Mouse (Mus musculus) lung, adult 2 months (tissue): ENCODE results near the gene Gm20388. TPM values are rescaled to one million over a fixed set of nuclear protein-coding genes. Genes with fewer than 3 reads are reported as not detected.

Experiments
- DNase-seq: peaks from one replicate; pipeline ENCODE4 v3.0.0; 2022
- H3K4me1 ChIP-seq: fragments of 200-500 bp; 2 replicates; pipeline ENCODE4 v1.6.1; 2011; ENCODE audit warnings: low read length; ENCODE audit not compliant: control insufficient read depth, insufficient read depth
- H3K4me3 ChIP-seq: fragments of 200-500 bp; replicated peaks from 2 replicates; pipeline ENCODE3; 2011; ENCODE audit warnings: low read depth, mild to moderate bottlenecking, control low read depth, low read length; ENCODE audit errors: extremely low read depth
- CTCF ChIP-seq: fragments of 200-500 bp; IDR thresholded peaks from 2 replicates; pipeline ENCODE4 v1.5.1; 2011; ENCODE audit warnings: mild to moderate bottlenecking, low read length, control low read depth; ENCODE audit not compliant: insufficient read depth
- POLR2A ChIP-seq: fragments of 200-500 bp; IDR thresholded peaks from 2 replicates; pipeline ENCODE4 v1.6.1; 2011; ENCODE audit warnings: low read depth, mild to moderate bottlenecking, control low read depth, low read length, borderline replicate concordance; ENCODE audit errors: extremely low read depth
- WGBS: fragments of 180-500 bp; shearing (Covaris S2); methylation state at CpG from one replicate; pipeline ENCODE4 v1.1.7; 2018; 5-methylcytosine and 5-hydroxymethylcytosine counted together
- polyA plus RNA-seq: library from polyadenylated mRNA; depleted of rRNA; stranded (reverse); fragments of >200 nt; gene quantifications from 2 replicates; pipeline ENCODE4 v1.2.3, GENCODE M21; 2012

Gm20388 gene
- polyA plus RNA-seq, 1 experiment: 67.8 TPM

DNA sequence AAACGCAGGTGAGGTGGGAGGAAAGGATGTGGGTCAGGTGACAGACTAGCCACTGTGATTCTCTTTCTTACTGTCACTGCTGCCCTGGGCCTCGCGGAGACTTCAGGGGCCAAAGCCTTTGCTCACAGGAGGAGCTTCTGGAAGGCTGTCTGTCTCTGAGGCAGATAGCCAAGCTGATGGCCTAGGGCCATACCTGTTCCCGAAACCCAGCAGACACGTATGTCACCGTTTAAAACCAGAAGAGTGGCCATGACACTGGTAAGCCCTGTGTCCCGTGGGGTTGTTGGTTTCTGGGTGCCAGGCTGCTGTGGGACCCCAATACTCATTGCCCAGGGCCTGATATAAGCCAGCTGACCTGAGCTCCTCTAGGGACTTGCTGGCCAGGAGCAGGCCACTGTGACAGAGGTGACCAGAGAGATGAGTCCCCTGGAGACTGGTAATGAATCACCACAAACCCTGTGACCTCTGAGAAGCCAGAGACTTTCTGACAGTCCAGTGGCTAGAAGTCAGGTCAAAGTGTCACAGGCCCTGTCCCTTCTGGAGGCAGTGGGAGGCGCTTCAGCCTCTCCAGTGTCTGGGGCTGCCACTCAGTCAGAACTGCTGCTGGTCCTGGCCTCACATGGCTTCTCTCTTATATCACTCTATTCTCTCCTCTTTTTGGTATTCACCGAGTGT, 571.5 kb downstream of the Gm20388 start:
- TF ChIP-seq CTCF (no peak), POLR2A (no peak)
- Histone ChIP-seq H3K4me3 (no peak overlapping the region), H3K4me1 (peaks cover 11% of the 10 kb centered on the region)
- 83% methylated on average over 9 of the region's 9 CpGs for WGBS
- no peak for DNase-seq

DNA sequence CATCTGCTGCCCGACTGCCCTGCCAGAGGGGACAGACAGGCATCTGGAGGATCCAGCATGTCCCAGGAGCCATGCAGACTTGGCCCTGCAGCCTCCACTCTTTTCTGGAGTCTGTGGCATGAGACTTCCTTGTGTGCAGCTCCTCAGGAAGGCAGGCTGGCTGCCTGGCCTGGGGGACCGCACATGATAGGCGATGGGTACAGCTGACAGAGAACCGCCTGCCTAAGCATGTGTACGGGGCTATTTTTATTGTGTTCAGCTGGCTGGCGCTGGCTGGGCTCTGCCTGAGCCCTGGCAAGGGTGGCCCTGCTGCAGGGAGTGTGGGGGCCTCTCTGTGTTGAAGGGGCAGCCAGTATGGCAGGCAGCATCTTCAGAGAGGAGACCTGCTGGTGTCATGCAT, 573.8 kb downstream of the Gm20388 start:
- Histone ChIP-seq H3K4me3 (no peak overlapping the region), H3K4me1 (peaks cover 11% of the 10 kb centered on the region)
- DNase-seq: no peak
- WGBS: 53% methylated on average over 6 of the region's 6 CpGs
- TF ChIP-seq POLR2A: no peak
- TF ChIP-seq CTCF: no peak

DNA sequence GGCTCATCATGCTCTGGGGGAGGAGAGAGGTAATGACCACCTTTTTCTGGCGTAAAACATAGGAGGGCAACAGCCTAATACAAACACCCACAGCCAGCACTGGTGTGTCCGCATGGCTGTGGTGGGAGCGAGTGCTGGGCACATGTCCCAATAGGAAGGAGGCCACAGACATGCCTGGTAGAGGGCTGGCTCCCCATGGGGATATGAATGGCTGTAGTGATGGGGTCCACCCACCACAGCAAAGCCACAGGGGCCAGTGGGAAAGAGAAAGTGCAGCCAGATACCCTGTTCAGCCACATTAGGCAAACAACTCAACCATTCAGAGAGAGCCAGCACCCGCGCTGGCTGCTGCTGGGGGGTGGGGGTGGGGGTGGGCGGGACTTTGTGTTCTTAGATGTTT, 574.5 kb downstream of the Gm20388 start:
- WGBS: 38% methylated on average over 6 of the region's 6 CpGs
- Histone ChIP-seq H3K4me1 (peaks cover 14% of the 10 kb centered on the region), H3K4me3 (no peak overlapping the region)
- TF ChIP-seq CTCF (no peak), POLR2A (no peak)
- no peak for DNase-seq

DNA sequence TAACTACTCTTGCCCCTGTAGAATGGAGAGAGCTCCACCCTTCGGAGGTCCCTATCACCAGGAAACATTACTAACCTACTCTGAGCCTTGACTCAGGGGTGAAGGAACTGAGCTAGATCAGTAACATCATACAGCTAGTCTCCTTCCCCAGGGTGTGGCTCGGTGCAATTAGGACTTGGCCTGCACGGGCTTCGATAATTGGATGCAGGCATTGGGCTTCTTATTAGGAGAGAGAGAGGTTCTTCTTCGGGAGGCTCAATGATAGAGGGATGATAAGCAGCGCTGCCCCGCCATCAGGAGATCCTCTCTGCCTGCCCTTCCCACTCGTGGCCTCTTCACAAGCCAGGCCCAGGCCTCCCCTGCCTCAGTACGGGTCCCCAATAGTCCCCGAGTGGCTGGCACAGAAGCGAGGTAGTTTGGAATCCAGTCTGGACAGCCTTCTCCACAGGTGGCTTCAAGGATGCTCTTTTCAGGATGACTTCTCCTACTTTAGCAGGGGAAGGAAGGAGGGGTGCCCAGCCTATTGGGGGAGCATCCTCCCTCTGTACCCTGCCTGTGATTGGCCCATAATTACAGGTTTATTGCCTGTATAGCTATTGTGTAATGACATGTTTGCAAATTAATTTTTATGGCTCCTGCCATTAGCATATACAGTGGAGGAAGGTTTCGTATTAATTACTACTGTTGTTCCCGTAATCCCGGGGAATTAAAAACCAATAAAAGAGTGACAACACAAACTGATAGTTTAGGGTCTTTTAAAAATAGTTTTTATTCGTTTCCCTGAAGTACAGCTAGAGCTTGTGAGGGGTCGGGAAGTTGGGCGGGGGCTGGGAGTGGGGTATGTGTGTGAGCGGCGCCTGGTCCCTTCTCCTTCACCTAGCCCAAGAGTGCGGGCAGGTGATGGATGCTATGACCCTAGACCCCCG, 575.2 kb downstream of the Gm20388 start:
- TF ChIP-seq POLR2A (no peak), CTCF (no peak)
- 63% methylated on average over 21 of the region's 21 CpGs for WGBS
- Histone ChIP-seq H3K4me3 (no peak overlapping the region), H3K4me1 (peaks cover 17% of the 10 kb centered on the region)
- no peak for DNase-seq

DNA sequence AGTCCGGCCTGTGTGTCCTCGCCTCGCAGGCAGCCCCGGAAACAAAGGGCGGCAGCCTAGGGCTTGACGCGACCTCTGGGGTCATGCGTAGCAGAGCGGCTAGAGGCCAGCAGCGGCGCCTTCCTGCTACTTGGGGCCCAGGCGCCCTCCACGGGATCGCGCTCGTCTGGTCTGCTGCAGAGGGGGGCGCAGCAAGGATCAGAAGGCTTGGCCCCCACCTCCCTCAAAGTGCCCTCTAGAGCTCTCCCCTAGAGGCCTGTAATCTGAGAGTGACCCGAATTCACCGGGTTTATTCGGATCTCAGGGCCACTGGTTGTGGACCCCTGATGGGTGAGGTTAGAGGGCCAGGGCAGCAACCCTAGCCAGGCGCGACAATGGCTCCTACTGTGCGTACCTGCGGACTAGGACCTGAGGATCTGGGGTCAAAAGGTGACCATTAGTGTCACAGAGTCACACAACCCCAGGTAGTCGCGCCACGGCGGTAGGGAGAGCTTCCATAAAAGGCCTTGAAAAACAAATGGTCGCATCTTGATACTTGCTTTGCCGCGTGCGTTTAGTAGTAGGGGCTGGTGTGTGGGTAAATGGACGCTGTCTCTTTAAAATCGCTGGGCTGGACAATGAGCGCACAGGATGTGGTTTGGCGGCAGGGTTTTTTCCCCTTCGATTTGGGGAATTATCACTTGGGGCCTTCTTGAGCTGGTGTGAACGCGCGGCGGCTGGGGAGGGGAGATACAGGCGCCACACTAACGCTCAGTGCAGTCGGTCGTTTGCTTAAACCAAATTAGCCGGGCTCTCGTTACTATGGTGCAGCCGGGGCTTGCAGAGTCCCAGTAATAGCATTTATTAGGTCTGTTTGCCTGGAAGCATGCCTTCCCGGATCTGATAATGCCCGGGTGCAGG, 576.1 kb downstream of the Gm20388 start:
- DNase-seq: no peak
- Histone ChIP-seq H3K4me3 (peak overlapping the region; percentile 89), H3K4me1 (peaks cover 26% of the 10 kb centered on the region)
- TF ChIP-seq CTCF (no peak), POLR2A (peak; percentile 31; the same call in 1 of the 2 replicates)
- WGBS: 21% methylated on average over 50 of the region's 50 CpGs

DNA sequence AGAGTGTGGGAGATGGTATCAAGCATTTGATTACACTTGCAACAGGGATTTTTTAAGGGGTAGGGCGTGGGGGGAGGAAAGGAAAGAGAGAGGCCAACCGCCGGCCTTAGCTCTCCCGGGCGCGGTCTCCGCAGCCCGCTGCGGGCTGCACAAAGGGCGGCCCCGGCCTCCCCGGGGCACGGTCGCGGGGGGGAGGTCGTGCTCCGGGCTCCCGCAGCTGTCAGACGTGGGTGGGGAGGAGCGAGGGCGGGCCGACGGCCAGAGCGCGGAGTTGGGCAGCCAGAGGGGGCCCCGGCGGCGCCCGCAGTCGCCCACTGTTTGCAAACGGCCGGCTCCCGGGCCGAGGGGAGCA, 576.7 kb downstream of the Gm20388 start:
- DNase-seq: no peak
- Histone ChIP-seq H3K4me1 (peaks cover 31% of the 10 kb centered on the region), H3K4me3 (peak overlapping the region; percentile 89)
- under 1% methylated on average over 30 of the region's 34 CpGs for WGBS
- TF ChIP-seq POLR2A: no peak
- no peak for TF ChIP-seq CTCF

DNA sequence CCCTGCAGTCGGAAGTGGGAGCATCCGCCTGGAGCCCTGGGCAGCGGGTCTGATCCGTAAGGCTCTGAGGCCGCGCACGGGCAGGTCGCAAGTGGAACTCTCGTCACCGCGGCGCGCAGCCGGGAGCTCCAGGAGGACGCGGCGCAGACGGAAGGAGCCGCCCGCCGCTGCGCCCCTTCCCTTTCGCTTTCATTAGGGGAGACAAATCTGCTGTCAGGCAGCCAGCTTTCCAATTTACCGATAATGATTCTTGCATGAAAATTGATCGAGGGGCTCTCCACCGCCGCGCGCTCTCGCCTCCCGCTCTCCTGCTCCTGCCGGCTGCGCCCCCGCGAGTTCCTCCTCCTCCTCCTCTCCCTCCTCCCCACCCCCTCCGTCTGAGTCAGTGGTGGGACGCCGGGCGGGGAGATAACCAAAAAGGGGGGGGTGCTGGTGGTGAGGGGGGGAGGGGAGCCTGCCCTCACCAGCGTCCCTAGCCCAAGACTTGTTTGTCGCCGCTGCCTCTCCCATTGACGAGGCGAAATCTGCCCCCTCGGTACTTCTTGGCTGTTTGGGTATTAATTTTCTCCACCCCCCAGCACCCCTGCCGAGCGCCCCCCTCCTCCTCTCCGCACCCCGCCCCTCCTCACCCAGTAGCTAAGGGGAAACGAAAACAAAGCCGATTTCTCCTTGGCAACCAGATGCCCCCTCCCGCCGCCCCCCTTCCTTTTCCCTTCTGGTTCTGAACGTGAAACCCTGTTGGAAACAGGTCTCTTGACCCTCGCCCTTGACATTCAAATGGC, 577.3 kb downstream of the Gm20388 start:
- H3K4me1 ChIP-seq: peaks cover 35% of the 10 kb centered on the region
- WGBS: under 1% methylated on average over 46 of the region's 55 CpGs
- DNase-seq: peak; percentile 78
- TF ChIP-seq POLR2A: peak; percentile 43; the same call in 1 of the 2 replicates
- no peak for TF ChIP-seq CTCF
- H3K4me3 ChIP-seq: peak overlapping the region; percentile 89

DNA sequence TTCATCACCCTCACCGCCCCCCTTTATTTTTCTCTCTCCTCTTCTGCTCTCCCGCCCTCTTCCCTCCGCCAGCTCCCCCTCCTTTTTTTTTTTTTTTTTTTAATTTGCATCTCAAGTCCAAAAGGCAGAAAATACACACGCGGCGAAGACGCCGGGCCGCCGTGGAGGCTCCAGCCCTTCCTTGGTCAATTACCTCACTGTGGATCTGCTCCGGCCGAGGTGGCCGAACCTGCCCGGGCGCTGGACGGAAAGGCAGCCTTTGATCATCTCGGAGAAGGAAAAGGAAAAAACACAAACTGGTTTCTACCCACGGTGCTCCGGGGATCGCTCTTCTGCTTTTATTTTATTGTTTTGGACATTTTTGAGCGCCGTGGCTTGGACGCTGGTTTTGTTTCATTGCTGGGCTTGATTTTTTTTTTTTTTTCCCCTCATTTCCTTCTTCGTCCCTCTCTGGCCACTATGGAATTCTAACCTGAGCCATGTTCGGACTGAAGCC, 578.0 kb downstream of the Gm20388 start:
- Histone ChIP-seq H3K4me1 (peaks cover 42% of the 10 kb centered on the region), H3K4me3 (peak overlapping the region; percentile 89)
- no peak for TF ChIP-seq POLR2A
- TF ChIP-seq CTCF: no peak
- under 1% methylated on average over 23 of the region's 25 CpGs for WGBS
- no peak for DNase-seq

DNA sequence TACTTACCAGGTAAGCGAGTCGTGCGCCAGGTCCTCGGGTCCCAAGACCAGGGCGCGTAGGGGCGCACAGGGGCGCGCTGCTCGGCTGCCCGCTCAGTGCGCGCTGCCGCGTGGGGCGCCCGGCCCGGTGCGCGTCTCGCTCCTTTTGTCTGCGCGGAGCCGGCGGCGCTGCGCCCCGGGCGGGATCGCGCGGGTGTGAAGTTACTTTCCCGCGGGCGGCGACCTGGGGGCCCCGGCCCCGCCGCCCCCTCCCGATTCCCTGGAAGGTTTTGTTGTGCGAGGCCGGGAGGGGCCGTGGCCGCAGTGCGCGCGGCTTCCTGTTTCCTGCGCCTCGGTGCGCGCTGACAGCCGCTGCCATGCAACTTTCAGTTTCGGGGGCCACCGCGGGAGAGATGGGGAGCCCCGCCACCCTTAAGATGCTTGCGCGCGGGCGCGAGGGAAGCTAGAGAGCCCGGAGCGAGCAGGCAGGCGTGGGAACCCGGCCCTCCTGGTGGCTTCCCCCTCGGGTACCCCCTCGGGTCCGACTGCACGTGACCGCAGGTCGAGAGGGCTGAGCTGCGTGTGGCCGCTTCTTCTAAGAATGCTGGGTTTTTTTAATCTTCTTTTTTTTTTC, 578.6 kb downstream of the Gm20388 start:
- TF ChIP-seq POLR2A (no peak), CTCF (no peak)
- under 1% methylated on average over 73 of the region's 73 CpGs for WGBS
- H3K4me1 ChIP-seq: peaks cover 48% of the 10 kb centered on the region
- DNase-seq: peak; percentile 78
- peak overlapping the region; percentile 89 for H3K4me3 ChIP-seq
